Mouse (Mus musculus): ENCODE results near the gene Zcchc2. TPM values are rescaled to one million over a fixed set of nuclear protein-coding genes. Genes with fewer than 3 reads are reported as not detected.

The Zcchc2 gene
- polyA plus RNA-seq, 1 experiment from 2014 or later, result 3.8 TPM

GRCm38 (mm10) chr1:106059516-106060277 lies 69.5 kb downstream of the Zcchc2 start:
- Histone ChIP-seq H3K36me3 (ENCODE audit: control insufficient read depth, insufficient read depth, low read length) (no peaks in the 10 kb centered on the region), H3K9me3 (ENCODE audit: control insufficient read depth, low read depth, low read length) (no peaks in the 10 kb centered on the region), H3K27me3 (ENCODE audit: control insufficient read depth, insufficient read depth, low read length) (no peaks in the 10 kb centered on the region), H3K4me1 (ENCODE audit: control insufficient read depth, insufficient read depth, low read length) (no peaks in the 10 kb centered on the region), H3K4me3 (ENCODE audit: low read depth, low read length) (no peak overlapping the region), H3K27ac (ENCODE audit: low read length) (no peak overlapping the region), H3K4me2 (replicated peaks; ENCODE audit: low read depth, low read length) (no peak overlapping the region), H3K9ac (replicated peaks; ENCODE audit: low read depth, low read length) (no peak overlapping the region)
- ATAC-seq (ENCODE audit: insufficient number of reproducible peaks, insufficient read depth, low FRiP score, low read depth), result no peak
- 78% methylated on average over 4 of the region's 4 CpGs for WGBS

GRCm38 (mm10) chr1:106061185-106061910 lies 71.1 kb downstream of the Zcchc2 start:
- 85% methylated on average over 4 of the region's 4 CpGs for WGBS
- Histone ChIP-seq H3K27ac (ENCODE audit: low read length) (no peak overlapping the region), H3K9ac (replicated peaks; ENCODE audit: low read depth, low read length) (no peak overlapping the region), H3K4me3 (ENCODE audit: low read depth, low read length) (no peak overlapping the region), H3K36me3 (ENCODE audit: control insufficient read depth, insufficient read depth, low read length) (no peaks in the 10 kb centered on the region), H3K4me2 (replicated peaks; ENCODE audit: low read depth, low read length) (no peak overlapping the region), H3K9me3 (ENCODE audit: control insufficient read depth, low read depth, low read length) (no peaks in the 10 kb centered on the region), H3K27me3 (ENCODE audit: control insufficient read depth, insufficient read depth, low read length) (no peaks in the 10 kb centered on the region), H3K4me1 (ENCODE audit: control insufficient read depth, insufficient read depth, low read length) (no peaks in the 10 kb centered on the region)
- ATAC-seq (ENCODE audit: insufficient number of reproducible peaks, insufficient read depth, low FRiP score, low read depth), result no peak

GRCm38 (mm10) chr1:106062891-106063590 lies 72.8 kb downstream of the Zcchc2 start:
- H3K27ac ChIP-seq (ENCODE audit: low read length), result no peak overlapping the region
- 83% methylated on average over 9 of the region's 9 CpGs for WGBS
- H3K27me3 ChIP-seq (ENCODE audit: control insufficient read depth, insufficient read depth, low read length), result no peaks in the 10 kb centered on the region
- H3K9ac ChIP-seq (replicated peaks; ENCODE audit: low read depth, low read length), result no peak overlapping the region
- no peaks in the 10 kb centered on the region for H3K36me3 ChIP-seq (ENCODE audit: control insufficient read depth, insufficient read depth, low read length)
- H3K9me3 ChIP-seq (ENCODE audit: control insufficient read depth, low read depth, low read length), result no peaks in the 10 kb centered on the region
- no peak overlapping the region for H3K4me2 ChIP-seq (replicated peaks; ENCODE audit: low read depth, low read length)
- no peak overlapping the region for H3K4me3 ChIP-seq (ENCODE audit: low read depth, low read length)
- no peak for ATAC-seq (ENCODE audit: insufficient number of reproducible peaks, insufficient read depth, low FRiP score, low read depth)
- no peaks in the 10 kb centered on the region for H3K4me1 ChIP-seq (ENCODE audit: control insufficient read depth, insufficient read depth, low read length)

GRCm38 (mm10) chr1:106063591-106064170 lies 73.5 kb downstream of the Zcchc2 start:
- H3K4me2 ChIP-seq (replicated peaks; ENCODE audit: low read depth, low read length), result no peak overlapping the region
- whole genome bisulfite sequencing, result 73% methylated on average over 4 of the region's 4 CpGs
- H3K9ac ChIP-seq (replicated peaks; ENCODE audit: low read depth, low read length), result no peak overlapping the region

GRCm38 (mm10) chr1:106064291-106064690 lies 74.1 kb downstream of the Zcchc2 start:
- H3K36me3 ChIP-seq (ENCODE audit: control insufficient read depth, insufficient read depth, low read length), result no peaks in the 10 kb centered on the region
- H3K4me1 ChIP-seq (ENCODE audit: control insufficient read depth, insufficient read depth, low read length), result no peaks in the 10 kb centered on the region
- 55% methylated on average over 3 of the region's 3 CpGs for WGBS
- no peak overlapping the region for H3K4me3 ChIP-seq (ENCODE audit: low read depth, low read length)
- H3K27me3 ChIP-seq (ENCODE audit: control insufficient read depth, insufficient read depth, low read length), result no peaks in the 10 kb centered on the region
- no peak overlapping the region for H3K9ac ChIP-seq (replicated peaks; ENCODE audit: low read depth, low read length)
- no peak overlapping the region for H3K4me2 ChIP-seq (replicated peaks; ENCODE audit: low read depth, low read length)
- no peak overlapping the region for H3K27ac ChIP-seq (ENCODE audit: low read length)
- no peaks in the 10 kb centered on the region for H3K9me3 ChIP-seq (ENCODE audit: control insufficient read depth, low read depth, low read length)
- ATAC-seq (ENCODE audit: insufficient number of reproducible peaks, insufficient read depth, low FRiP score, low read depth), result no peak

More at GRCm38 (mm10) chr1:106063591-106064170, 73.5 kb downstream of the Zcchc2 start:
- Histone ChIP-seq H3K4me1 (ENCODE audit: control insufficient read depth, insufficient read depth, low read length) (no peaks in the 10 kb centered on the region), H3K27me3 (ENCODE audit: control insufficient read depth, insufficient read depth, low read length) (no peaks in the 10 kb centered on the region), H3K4me3 (ENCODE audit: low read depth, low read length) (no peak overlapping the region), H3K27ac (ENCODE audit: low read length) (no peak overlapping the region), H3K36me3 (ENCODE audit: control insufficient read depth, insufficient read depth, low read length) (no peaks in the 10 kb centered on the region), H3K9me3 (ENCODE audit: control insufficient read depth, low read depth, low read length) (no peaks in the 10 kb centered on the region)
- ATAC-seq (ENCODE audit: insufficient number of reproducible peaks, insufficient read depth, low FRiP score, low read depth), result no peak

- ATAC-seq (ENCODE audit: insufficient number of reproducible peaks, insufficient read depth, low FRiP score, low read depth), result no peak
- Histone ChIP-seq H3K9me3 (ENCODE audit: control insufficient read depth, low read depth, low read length) (no peaks in the 10 kb centered on the region), H3K4me3 (ENCODE audit: low read depth, low read length) (no peak overlapping the region), H3K9ac (replicated peaks; ENCODE audit: low read depth, low read length) (no peak overlapping the region), H3K4me1 (ENCODE audit: control insufficient read depth, insufficient read depth, low read length) (no peaks in the 10 kb centered on the region), H3K4me2 (replicated peaks; ENCODE audit: low read depth, low read length) (no peak overlapping the region), H3K36me3 (ENCODE audit: control insufficient read depth, insufficient read depth, low read length) (no peaks in the 10 kb centered on the region), H3K27ac (ENCODE audit: low read length) (no peak overlapping the region), H3K27me3 (ENCODE audit: control insufficient read depth, insufficient read depth, low read length) (no peaks in the 10 kb centered on the region)
- 65% methylated on average over 2 of the region's 2 CpGs for WGBS
Observed at GRCm38 (mm10) chr1:106064711-106065110, 74.5 kb downstream of the Zcchc2 start.

- Histone ChIP-seq H3K27me3 (ENCODE audit: control insufficient read depth, insufficient read depth, low read length) (no peaks in the 10 kb centered on the region), H3K36me3 (ENCODE audit: control insufficient read depth, insufficient read depth, low read length) (no peaks in the 10 kb centered on the region), H3K4me1 (ENCODE audit: control insufficient read depth, insufficient read depth, low read length) (no peaks in the 10 kb centered on the region), H3K9me3 (ENCODE audit: control insufficient read depth, low read depth, low read length) (no peaks in the 10 kb centered on the region), H3K4me3 (ENCODE audit: low read depth, low read length) (no peak overlapping the region), H3K27ac (ENCODE audit: low read length) (no peak overlapping the region), H3K4me2 (replicated peaks; ENCODE audit: low read depth, low read length) (no peak overlapping the region), H3K9ac (replicated peaks; ENCODE audit: low read depth, low read length) (no peak overlapping the region)
- 24% methylated on average over 7 of the region's 7 CpGs for WGBS
- ATAC-seq (ENCODE audit: insufficient number of reproducible peaks, insufficient read depth, low FRiP score, low read depth), result peak; percentile 46; the same call in 1 of the 2 replicates
Observed at GRCm38 (mm10) chr1:106065679-106066078, 75.5 kb downstream of the Zcchc2 start.

- 69% methylated on average over 6 of the region's 6 CpGs for WGBS
- Histone ChIP-seq H3K9ac (replicated peaks; ENCODE audit: low read depth, low read length) (no peak overlapping the region), H3K4me2 (replicated peaks; ENCODE audit: low read depth, low read length) (no peak overlapping the region), H3K4me3 (ENCODE audit: low read depth, low read length) (no peak overlapping the region), H3K27ac (ENCODE audit: low read length) (no peak overlapping the region), H3K4me1 (ENCODE audit: control insufficient read depth, insufficient read depth, low read length) (peaks cover 5% of the 10 kb centered on the region; the same call in 1 of the 2 replicates), H3K27me3 (ENCODE audit: control insufficient read depth, insufficient read depth, low read length) (no peaks in the 10 kb centered on the region), H3K9me3 (ENCODE audit: control insufficient read depth, low read depth, low read length) (no peaks in the 10 kb centered on the region), H3K36me3 (ENCODE audit: control insufficient read depth, insufficient read depth, low read length) (no peaks in the 10 kb centered on the region)
- ATAC-seq (ENCODE audit: insufficient number of reproducible peaks, insufficient read depth, low FRiP score, low read depth), result no peak
Observed at GRCm38 (mm10) chr1:106067306-106067705, 77.1 kb downstream of the Zcchc2 start.
